Mouse (Mus musculus) bone marrow, adult 2 months (tissue): ENCODE data around the gene Ddb1.

Source experiments
- CTCF ChIP-seq: fragments of 200-500 bp; IDR thresholded peaks from 2 replicates; pipeline ENCODE4 v1.5.1; 2011; ENCODE audit warnings: low read length, control low read depth; ENCODE audit not compliant: control insufficient read depth, insufficient read depth
- POLR2A ChIP-seq: fragments of 200-500 bp; IDR thresholded peaks from 2 replicates; pipeline ENCODE4 v1.6.1; 2011; ENCODE audit warnings: low read depth, mild to moderate bottlenecking, control low read depth, low read length, borderline replicate concordance; ENCODE audit not compliant: control insufficient read depth

GRCm38 (mm10) chr19:10580102-10580501 lies 25.0 kb upstream of the Ddb1 start:
- TF ChIP-seq POLR2A, result no peak
- TF ChIP-seq CTCF, result no peak
